Mouse (Mus musculus) fibroblast of lung, adult 2 months (primary cell): ENCODE measurements at regions not wholly inside any gene's neighbourhood (a gene's known extent, or its start where the extent isn't known, plus 50 kb on each side); places are given as distances from the start of the nearest gene placed in this dataset.
"Not testable (repeated sequence)": the region's sequence is repeated elsewhere in the genome, so short reads cannot be mapped to it uniquely, and the experiment has no call there.

Experiments used
- DNase-seq: peaks from one replicate; pipeline ENCODE4 v3.0.0-alpha.2; 2011; ENCODE audit warnings: low read depth

DNA sequence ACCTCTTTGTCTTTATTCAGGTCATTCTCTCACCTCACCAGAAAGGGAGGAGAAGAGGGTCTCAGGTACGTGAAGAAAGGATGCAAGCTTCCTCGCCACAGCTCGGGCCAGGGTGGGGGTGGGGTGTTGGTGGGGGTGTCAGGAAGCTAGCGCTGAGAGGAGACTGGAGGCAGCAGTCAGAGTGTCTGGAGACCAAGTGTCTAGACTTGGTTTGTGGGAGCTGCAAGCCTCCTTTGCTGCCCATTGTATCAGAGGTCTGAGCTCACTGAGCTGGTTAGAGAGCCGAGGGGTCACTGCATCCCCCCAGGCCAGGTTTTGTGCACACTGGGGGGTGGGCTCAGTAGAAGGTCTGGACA is 159.4 kb upstream of the Myt1l start:
- DNase-seq = no peak

DNA sequence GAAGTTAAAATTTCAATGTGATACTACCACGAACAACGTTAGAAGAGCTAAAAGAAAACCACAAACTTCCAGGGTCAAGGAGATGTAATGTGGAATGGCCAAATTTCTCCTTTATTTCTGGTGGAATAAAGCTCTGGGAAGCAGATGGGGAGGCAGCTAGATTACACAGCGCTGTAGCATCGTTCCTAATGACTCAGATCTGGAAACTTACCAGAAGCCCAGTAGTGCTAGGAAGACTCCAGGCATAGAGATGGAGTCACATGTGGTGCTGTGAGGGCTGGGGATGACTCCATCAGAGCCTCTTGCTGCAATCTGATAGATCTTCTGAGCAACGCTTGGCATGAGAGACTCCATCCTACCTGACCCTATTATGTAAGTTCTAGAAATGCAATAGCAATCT is 136.4 kb upstream of the Myt1l start:
- no peak for DNase-seq

DNA sequence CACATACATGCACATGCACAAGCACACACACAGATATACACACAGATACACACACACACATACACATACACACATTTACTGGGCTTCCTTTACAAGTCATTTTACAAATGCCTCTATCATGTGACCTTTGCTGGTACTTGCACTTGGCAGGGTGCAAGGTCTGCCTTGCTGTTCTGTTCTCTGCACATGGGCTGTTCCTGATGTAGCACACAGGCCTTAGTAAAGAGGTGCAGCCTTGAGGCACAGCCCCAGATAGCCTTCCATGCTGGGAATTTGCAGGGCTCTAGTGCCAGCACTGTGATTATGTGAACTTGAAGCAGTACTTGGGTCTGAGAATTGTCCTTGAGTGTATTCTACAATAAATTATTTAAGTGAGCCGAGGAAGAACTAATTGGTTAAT is 133.9 kb upstream of the Myt1l start:
- DNase-seq = no peak

DNA sequence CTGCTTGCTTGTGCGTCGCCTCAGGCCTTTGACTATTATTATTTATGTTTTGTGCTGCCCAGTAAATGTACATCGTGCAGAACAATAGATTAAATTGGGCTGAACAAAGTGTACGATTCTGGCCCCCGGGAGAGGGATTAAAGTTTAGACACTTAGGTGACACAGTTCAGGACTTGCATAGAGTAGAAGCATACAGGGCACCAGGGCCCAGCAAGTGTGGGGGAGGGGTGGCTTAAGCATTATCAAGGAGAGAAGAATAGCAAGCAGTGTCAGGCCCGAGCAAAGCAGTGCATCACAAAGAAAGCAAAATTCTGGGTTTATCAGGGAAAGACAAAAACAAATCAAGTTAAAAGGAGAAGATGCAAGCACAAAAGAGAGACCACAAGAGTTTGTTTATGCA is 133.3 kb upstream of the Myt1l start:
- no peak for DNase-seq

DNA sequence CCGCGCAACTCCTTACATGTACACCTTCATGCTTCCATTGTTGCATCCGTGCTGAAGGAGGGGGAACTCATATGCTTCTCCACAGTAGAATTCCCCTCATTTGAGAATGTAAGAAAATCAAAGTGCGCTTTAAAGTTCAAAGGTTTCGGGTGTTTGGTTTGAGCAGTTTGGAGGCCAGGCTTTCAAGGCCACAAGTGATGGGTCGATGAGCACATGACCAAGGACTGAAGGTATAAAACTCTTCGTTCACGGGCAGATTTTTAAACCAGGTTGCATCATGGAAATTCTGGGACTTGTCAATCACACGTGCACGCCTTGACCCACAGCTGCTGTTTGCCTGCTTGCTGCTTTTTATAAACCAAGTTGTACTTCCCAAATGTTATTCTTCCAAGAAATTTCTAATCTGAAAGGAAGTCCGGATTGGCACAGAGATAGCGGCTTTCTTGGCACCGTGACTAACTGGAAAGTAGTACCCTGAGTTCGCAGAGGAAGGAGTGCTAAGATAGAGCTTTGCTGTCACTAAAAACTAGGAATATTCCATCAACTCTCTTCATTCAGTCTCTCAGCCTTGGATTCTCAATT is 132.7 kb upstream of the Myt1l start:
- no peak for DNase-seq

DNA sequence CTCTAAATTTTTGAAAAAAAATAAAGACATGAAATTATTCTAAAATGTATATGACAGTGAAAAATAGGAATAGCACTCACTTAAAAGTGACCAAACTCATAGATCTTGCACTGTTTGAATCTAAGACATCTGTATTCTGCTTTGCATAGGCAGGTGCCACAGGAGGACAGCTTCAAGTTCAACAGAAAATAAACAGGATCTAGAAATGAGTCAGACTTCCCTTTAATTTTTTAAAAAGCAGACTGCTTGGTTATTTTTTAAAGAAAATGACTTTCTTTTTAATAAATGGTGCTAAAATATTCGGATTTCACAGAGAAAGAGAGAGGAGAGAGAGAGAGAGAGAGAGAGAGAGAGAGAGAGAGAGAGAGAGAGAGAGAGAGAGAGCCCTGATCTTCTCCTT is 123.8 kb upstream of the Myt1l start:
- DNase-seq = no peak

DNA sequence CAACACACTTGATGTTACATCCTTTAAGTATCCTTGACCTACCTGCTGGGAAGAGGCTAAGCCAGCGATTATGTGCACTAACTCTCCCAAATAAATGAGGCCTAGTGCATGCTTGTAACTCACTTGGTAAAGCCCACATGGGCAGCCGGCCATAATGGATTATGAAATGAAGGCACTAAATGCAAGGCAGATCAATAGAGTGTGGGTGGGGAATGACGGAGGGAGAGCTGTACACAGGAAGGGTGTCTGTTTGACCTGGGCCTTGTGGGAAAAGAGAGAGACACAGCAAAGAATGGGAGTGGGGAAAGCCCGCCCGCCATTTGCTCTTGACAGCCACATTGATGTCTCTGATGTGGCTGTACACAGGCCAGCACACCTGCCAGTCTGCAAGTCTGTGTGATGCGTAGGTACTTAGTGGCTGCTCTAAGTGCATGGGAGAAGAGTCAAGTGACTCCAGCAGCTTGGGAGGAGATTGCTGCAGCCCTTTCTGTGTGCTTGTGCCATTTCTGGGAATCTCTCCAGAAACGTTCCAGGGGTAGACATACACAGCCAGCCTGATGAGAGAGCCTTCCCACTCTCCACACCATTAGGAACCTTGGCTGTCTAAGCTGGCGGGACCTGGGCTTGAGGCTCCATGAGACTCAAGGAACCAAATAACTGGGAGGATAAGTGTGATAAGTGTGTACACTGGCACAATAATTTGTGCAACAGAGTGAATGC is 118.7 kb upstream of the Myt1l start:
- no peak for DNase-seq

DNA sequence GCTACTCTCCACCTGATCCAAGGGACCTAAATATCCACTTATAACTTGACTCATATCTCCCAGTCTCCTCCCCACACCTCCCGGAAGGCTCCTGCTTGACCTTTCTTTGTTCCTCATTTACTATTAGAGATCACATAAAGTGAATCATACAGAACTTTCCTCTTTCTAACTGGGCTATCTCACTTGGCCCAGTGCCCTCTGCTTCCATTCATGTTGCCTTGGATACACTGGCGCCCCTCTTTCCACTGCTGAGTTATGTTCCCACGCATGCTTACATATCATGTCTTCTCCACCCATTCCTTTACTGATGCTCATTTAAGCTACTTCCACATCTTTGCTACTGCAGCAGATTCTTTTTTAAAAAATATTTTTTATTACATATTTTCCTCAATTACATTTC is 94.2 kb upstream of the Myt1l start:
- DNase-seq = no peak

DNA sequence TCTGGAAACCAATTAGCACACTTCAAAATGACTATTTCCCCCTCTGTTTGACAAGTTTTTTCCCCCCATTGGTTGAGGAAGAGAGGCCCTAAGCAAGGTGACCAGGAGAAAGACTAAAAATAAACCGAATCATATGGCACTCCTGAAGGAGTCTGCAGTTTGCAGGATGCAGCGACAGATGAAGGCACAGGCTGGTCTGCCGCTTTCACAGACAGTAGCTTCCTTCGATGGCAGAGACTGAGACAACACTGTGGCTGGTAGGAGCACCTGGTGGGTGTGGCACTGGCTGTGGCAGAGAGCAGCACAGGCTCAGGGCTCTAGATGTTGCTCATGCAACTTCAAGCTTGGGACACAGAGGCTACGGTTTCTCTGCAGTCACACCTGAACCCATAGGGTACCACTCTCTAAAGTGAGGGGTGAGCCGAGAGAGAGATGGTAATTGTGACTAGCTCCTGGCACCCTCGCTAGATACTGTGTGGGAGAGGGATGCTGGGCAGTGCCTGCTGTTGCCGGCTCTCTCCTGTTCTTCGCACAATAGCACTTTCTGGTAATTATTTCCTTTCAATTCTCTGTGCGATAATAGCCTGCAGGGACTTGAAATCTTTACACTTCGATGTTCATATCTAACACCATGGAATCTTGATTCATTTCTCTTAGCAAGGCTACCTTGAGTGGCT is 88.7 kb upstream of the Myt1l start:
- DNase-seq = no peak

DNA sequence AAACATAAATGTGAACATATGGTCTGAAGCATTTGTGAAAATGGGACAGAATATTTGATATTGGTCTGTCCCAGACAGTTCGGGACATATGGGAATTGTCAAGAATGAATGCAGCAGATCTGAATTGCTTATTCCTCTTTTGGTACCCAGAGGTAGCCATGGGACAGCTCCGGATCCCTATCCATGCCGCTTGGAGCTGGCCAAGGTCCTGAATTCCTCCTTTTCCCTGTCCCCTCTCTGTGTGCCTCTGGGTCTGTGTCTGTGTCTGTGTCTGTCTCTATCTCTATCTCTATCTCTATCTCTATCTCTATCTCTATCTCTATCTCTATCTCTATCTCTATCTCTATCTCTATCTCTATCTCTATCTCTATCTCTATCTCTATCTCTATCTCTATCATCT is 63.0 kb upstream of the Myt1l start:
- not testable (repeated sequence) for DNase-seq
